ENCODE assay signal across 21 mouse cellular contexts in the genomic region with DNA sequence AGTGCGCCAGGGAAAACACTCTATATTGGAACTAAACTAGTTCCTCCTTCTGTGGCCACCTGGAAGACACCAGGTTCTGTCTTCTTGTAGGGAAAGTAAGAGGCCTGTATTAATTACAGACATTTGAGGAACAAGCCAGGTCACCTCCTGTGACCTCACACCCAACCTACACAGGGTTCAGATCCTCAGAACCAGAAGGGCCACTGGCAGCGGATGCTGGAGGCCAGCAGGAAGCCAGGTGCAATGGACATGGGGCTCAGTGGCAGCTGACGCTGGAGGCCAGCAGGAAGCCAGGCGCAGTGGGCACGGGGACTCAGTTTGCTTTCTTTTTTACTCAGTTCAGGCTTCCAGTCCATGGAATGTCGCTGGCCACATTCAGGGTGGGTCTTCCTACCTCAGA.
A peak's percentile ranks its signal among the peaks of the same experiment; 100 is the strongest.
DNase-seq lines count a peak whose midpoint lies in the region; ATAC-seq and TF ChIP-seq lines count a peak whose summit lies in the region.
"Had no signal": no experiment of that assay in that cellular context is flagged by ENCODE, and none has a peak within 500 bp of the region (broad histone marks: within the 10 kb centered on the region; RNA-seq: fewer than 3 reads in every experiment).

No protein-coding gene starts in this region.

- no peaks in the 10 kb centered on the region for H3K36me3 ChIP-seq in testis, adult 2 months (ENCODE audit: control insufficient read depth, insufficient read depth, low read length)
- H3K36me3 ChIP-seq in embryonic facial prominence, embryonic 10.5 days (replicated peaks), result no peaks in the 10 kb centered on the region
- H3K36me3 ChIP-seq: embryonic facial prominence, embryonic 15.5 days; forebrain, embryonic 12.5 days; G1E; heart, embryonic 13.5 days; hindbrain, embryonic 12.5 days; intestine, embryonic 15.5 days had no signal

- ATAC-seq in granulocyte monocyte progenitor cell, adult 5-6 weeks (replicated peaks; ENCODE audit: poor library complexity, severe bottlenecking), result peak; percentile 31
- peak; percentile 35; the same call in 1 of the 2 replicates for ATAC-seq in megakaryocyte progenitor cell, adult 5-6 weeks (replicated peaks; ENCODE audit: poor library complexity)
- ATAC-seq in erythroid progenitor cell, adult 5-6 weeks (replicated peaks; ENCODE audit: low FRiP score, poor library complexity, severe bottlenecking), result no peak
- ATAC-seq: forebrain, embryonic 16.5 days; hindbrain, postnatal 0 days; intestine, embryonic 15.5 days had no signal

- peak overlapping the region; percentile 71 for H3K4me3 ChIP-seq in testis, adult 2 months (ENCODE audit: control insufficient read depth, low read depth, low read length)
- no peak overlapping the region for H3K4me3 ChIP-seq in embryonic facial prominence, embryonic 10.5 days
- H3K4me3 ChIP-seq: embryonic facial prominence, embryonic 15.5 days; forebrain, embryonic 12.5 days; heart, embryonic 13.5 days; hindbrain, embryonic 12.5 days; intestine, embryonic 15.5 days had no signal

- H3K4me1 ChIP-seq in testis, adult 2 months (ENCODE audit: control insufficient read depth, insufficient read depth, low read length), result peaks cover 7% of the 10 kb centered on the region
- peaks cover 10% of the 10 kb centered on the region for H3K4me1 ChIP-seq in embryonic facial prominence, embryonic 10.5 days
- H3K4me1 ChIP-seq: forebrain, embryonic 12.5 days; hindbrain, embryonic 12.5 days had no signal

- peak overlapping the region; percentile 12 for H3K27ac ChIP-seq in testis, adult 2 months (ENCODE audit: control insufficient read depth, insufficient read depth, low read depth, low read length)
- H3K27ac ChIP-seq in embryonic facial prominence, embryonic 10.5 days (replicated peaks), result no peak overlapping the region
- H3K27ac ChIP-seq: embryonic facial prominence, embryonic 15.5 days; forebrain, embryonic 12.5 days; heart, embryonic 13.5 days; hindbrain, embryonic 12.5 days; hindbrain, postnatal 0 days; intestine, embryonic 15.5 days had no signal

- DNase-seq in testis, postnatal 14 days (ENCODE audit: low spot score), result no peak
- no peak for DNase-seq in embryonic facial prominence, embryonic 10.5 days (ENCODE audit: low spot score)
- DNase-seq in heart, adult 11 months, result no peak
- DNase-seq: adrenal gland, postnatal 25 days; cerebellum, adult 18-20 months; cerebellum, adult 9-11 months; cerebellum, postnatal 36 days; gastrocnemius, postnatal 10 days; heart, postnatal 36 days had no signal

- H3K27me3 ChIP-seq in testis, adult 2 months (ENCODE audit: control insufficient read depth, insufficient read depth, low read length), result no peaks in the 10 kb centered on the region
- no peaks in the 10 kb centered on the region for H3K27me3 ChIP-seq in embryonic facial prominence, embryonic 10.5 days (replicated peaks; ENCODE audit: low read depth, poor library complexity, severe bottlenecking)
- H3K27me3 ChIP-seq: embryonic facial prominence, embryonic 15.5 days; forebrain, embryonic 12.5 days; heart, embryonic 13.5 days; hindbrain, embryonic 12.5 days; intestine, embryonic 15.5 days had no signal

- no peaks in the 10 kb centered on the region for H3K9me3 ChIP-seq in embryonic facial prominence, embryonic 10.5 days
- H3K9me3 ChIP-seq: embryonic facial prominence, embryonic 15.5 days; forebrain, embryonic 12.5 days; heart, embryonic 13.5 days; hindbrain, embryonic 12.5 days; intestine, embryonic 15.5 days had no signal

- peak; percentile 24; the same call in 1 of the 2 replicates for TF ChIP-seq POLR2A in testis, adult 2 months (IDR thresholded peaks at IDR 0.05; ENCODE audit: control insufficient read depth, low read depth, low read length)

- no peak for TF ChIP-seq CTCF in testis, adult 2 months (IDR thresholded peaks at IDR 0.05; ENCODE audit: control insufficient read depth, insufficient read depth, insufficient replicate concordance, low read depth, low read length)

- WGBS in embryonic facial prominence, embryonic 10.5 days, result 78% methylated on average over 6 of the region's 6 CpGs
